Mouse (Mus musculus): ENCODE measurements around the gene Scaf8. TPM values are rescaled to one million over a fixed set of nuclear protein-coding genes. Genes with fewer than 3 reads are reported as not detected.

Gene Scaf8
- polyA plus RNA-seq, 1 experiment from 2014 or later, result 16.1 TPM

GRCm38 (mm10) chr17:3244881-3245739 is 130.3 kb downstream of the Scaf8 start:
- Histone ChIP-seq H3K27ac (no peak overlapping the region), H3K9ac (no peak overlapping the region), H3K36me3 (no peaks in the 10 kb centered on the region), H3K27me3 (replicated peaks) (no peaks in the 10 kb centered on the region), H3K4me1 (peaks cover 10% of the 10 kb centered on the region; the same call in 1 of the 2 replicates), H3K9me3 (no peaks in the 10 kb centered on the region), H3K4me2 (no peak overlapping the region), H3K4me3 (replicated peaks) (no peak overlapping the region)
- ATAC-seq (ENCODE audit: insufficient read depth, low FRiP score, low read depth), result 0 out of 2 replicates have a peak, but pooled peaks have one; percentile 64
- 73% methylated on average over 8 of the region's 8 CpGs for WGBS

- no peak overlapping the region for H3K27ac ChIP-seq
- peaks cover 10% of the 10 kb centered on the region; the same call in 1 of the 2 replicates for H3K4me1 ChIP-seq
- no peak for ATAC-seq (ENCODE audit: insufficient read depth, low FRiP score, low read depth)
- H3K4me3 ChIP-seq (replicated peaks), result no peak overlapping the region
- WGBS, result 30% methylated on average over 7 of the region's 7 CpGs
- no peaks in the 10 kb centered on the region for H3K27me3 ChIP-seq (replicated peaks)
- no peaks in the 10 kb centered on the region for H3K36me3 ChIP-seq
- H3K9me3 ChIP-seq, result no peaks in the 10 kb centered on the region
- no peak overlapping the region for H3K9ac ChIP-seq
- H3K4me2 ChIP-seq, result no peak overlapping the region
These were observed 132.0 kb downstream of the Scaf8 start for GRCm38 (mm10) chr17:3246665-3247370.

Other genes starting within 250 kb of the Scaf8 start
- 4.0 TPM in 2 replicates for gene Tiam2, start 211.6 kb downstream of the Scaf8 start, polyA plus RNA-seq (2015; fragmentation: Nextera tagmentation; extraction: Ambion mirVana)